Mouse (Mus musculus): ENCODE data around the gene Ubtfl1. TPM values are rescaled to one million over a fixed set of nuclear protein-coding genes. Genes with fewer than 3 reads are reported as not detected.
A peak's percentile ranks its signal among the peaks of the same experiment; 100 is the strongest.
"Not testable (repeated sequence)": the region's sequence is repeated elsewhere in the genome, so short reads cannot be mapped to it uniquely, and the experiment has no call there.

Gene Ubtfl1
- polyA plus RNA-seq (2014; fragmentation: Nextera tagmentation; extraction: Ambion mirVana): not detected in 2 replicates

DNA sequence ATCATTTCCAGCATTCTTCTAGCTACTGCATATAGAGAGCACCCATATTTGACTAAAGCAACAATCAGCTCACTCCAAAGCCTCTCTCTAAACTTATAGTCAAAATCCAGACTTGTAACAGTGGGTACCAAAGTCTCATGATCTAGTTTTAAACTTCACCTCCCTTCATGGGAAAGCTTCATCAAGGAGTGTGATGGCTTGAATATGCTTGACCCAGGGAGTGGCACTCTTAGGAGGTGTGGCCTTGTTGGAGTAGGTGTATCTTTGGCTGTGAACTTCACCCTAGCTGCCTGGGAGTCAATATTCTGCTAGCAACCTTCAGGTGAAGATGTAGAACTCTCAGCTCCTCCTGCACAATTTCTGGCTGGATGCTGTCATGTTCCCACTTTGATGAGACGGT, at the start of gene Ubtfl1:
Ubtfl1 (plus strand) TSS at position 301 of the 400 bp plus-strand sequence.
- H3K4me3 ChIP-seq (ENCODE audit: low read depth, low read length): no peak within 1 kb of the TSS
- H3K36me3 ChIP-seq (ENCODE audit: control insufficient read depth, insufficient read depth, low read length): no peaks in the 10 kb centered on the region
- no peak within 1 kb of the TSS for H3K9ac ChIP-seq (ENCODE audit: low read length)
- H3K4me1 ChIP-seq (ENCODE audit: control insufficient read depth, insufficient read depth, low read length): no peaks in the 10 kb centered on the region
- H3K4me2 ChIP-seq (ENCODE audit: low read depth): no peak within 1 kb of the TSS
- H3K27ac ChIP-seq (ENCODE audit: low read depth, low read length): no peak within 1 kb of the TSS
- DNase-seq (ENCODE audit: low spot score) (no peak), ATAC-seq (ENCODE audit: insufficient read depth, low FRiP score, low TSS enrichment) (no peak)
- H3K27me3 ChIP-seq (ENCODE audit: control insufficient read depth, insufficient read depth, low read length): no peaks in the 10 kb centered on the region
- WGBS: 75% methylated on average over 1 of the region's 1 CpGs
- no peaks in the 10 kb centered on the region for H3K9me3 ChIP-seq (ENCODE audit: control insufficient read depth, low read length)

DNA sequence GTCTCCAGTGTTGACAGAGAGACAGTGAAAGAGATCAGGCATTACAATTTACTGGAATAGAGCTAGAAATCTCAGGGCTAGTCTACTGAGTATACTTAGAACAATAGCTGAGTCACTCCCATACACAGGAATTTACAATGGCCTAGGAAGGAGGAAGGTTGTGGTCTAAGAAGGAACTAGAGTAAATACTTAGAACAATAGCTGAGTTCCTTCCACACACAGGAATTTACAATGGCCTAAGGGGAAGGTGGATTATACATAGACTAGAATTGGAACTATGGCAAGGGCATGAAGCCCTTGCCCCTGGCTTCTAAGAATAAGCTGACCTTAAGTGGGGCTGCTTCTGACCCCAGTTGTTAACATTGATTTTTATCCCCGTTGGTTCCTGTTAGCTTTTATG, 31.2 kb upstream of the Ubtfl1 start:
- not testable (repeated sequence) for DNase-seq (ENCODE audit: low spot score)

DNA sequence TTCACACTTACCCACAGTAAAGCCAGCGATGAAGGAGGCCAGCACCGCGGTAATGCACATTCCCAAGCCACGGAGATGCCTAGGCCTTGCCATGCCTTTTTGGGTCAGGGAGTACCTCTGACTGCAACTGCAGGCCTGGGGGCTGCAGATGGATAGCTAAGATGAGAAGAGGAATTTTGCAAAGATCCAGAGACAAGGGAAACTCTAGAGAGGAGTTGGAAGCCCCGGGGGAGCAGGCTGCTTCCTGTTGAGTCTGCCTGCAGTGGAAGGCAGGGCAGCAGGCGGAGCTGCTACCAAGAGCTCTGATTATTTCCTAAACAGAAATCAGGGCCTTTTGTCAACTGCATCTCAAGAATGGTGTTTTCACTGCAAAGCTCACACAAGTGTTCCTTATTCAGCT, 18.4 kb upstream of the Ubtfl1 start:
- WGBS: 36% methylated on average over 6 of the region's 6 CpGs
- Histone ChIP-seq H3K4me3 (ENCODE audit: low read depth, low read length) (no peak overlapping the region), H3K4me2 (ENCODE audit: low read depth) (no peak overlapping the region), H3K27ac (ENCODE audit: low read depth, low read length) (no peak overlapping the region), H3K9ac (ENCODE audit: low read length) (no peak overlapping the region), H3K27me3 (ENCODE audit: control insufficient read depth, insufficient read depth, low read length) (no peaks in the 10 kb centered on the region), H3K4me1 (ENCODE audit: control insufficient read depth, insufficient read depth, low read length) (no peaks in the 10 kb centered on the region), H3K36me3 (ENCODE audit: control insufficient read depth, insufficient read depth, low read length) (no peaks in the 10 kb centered on the region), H3K9me3 (ENCODE audit: control insufficient read depth, low read length) (no peaks in the 10 kb centered on the region)
- DNase-seq (ENCODE audit: low spot score) (peak; percentile 11), ATAC-seq (ENCODE audit: insufficient read depth, low FRiP score, low TSS enrichment) (no peak)

More for the DNA sequence above, 31.2 kb upstream of the Ubtfl1 start:
- H3K4me1 ChIP-seq (ENCODE audit: control insufficient read depth, insufficient read depth, low read length); H3K9ac ChIP-seq (ENCODE audit: low read length); H3K4me3 ChIP-seq (ENCODE audit: low read depth, low read length); H3K27ac ChIP-seq (ENCODE audit: low read depth, low read length); ATAC-seq (ENCODE audit: insufficient read depth, low FRiP score, low TSS enrichment); H3K27me3 ChIP-seq (ENCODE audit: control insufficient read depth, insufficient read depth, low read length); H3K9me3 ChIP-seq (ENCODE audit: control insufficient read depth, low read length); H3K4me2 ChIP-seq (ENCODE audit: low read depth); H3K36me3 ChIP-seq (ENCODE audit: control insufficient read depth, insufficient read depth, low read length): not testable (repeated sequence)
- 85% methylated on average over 1 of the region's 1 CpGs for WGBS

DNA sequence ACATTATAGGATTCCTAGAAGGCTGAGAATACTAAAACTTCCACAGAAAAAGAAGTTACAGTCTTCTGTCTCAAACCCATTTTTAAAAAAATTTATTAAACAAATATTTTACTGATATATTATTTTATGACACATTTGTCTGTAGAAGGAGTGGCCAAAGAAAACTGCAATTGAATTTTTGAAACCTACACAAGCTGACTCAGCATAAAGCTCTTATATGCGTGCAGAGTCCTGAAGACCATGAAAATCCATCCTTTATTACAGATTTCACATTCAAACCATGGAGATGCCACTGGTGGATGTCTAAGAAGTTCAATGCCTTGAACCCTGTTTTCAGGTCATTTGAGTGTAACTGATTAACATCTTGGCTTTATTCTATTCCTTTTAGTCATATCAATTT, 4.6 kb upstream of the Ubtfl1 start:
- Histone ChIP-seq H3K9ac (ENCODE audit: low read length) (no peak overlapping the region), H3K9me3 (ENCODE audit: control insufficient read depth, low read length) (no peaks in the 10 kb centered on the region), H3K27me3 (ENCODE audit: control insufficient read depth, insufficient read depth, low read length) (no peaks in the 10 kb centered on the region), H3K4me3 (ENCODE audit: low read depth, low read length) (no peak overlapping the region), H3K4me1 (ENCODE audit: control insufficient read depth, insufficient read depth, low read length) (no peaks in the 10 kb centered on the region), H3K27ac (ENCODE audit: low read depth, low read length) (no peak overlapping the region), H3K4me2 (ENCODE audit: low read depth) (no peak overlapping the region), H3K36me3 (ENCODE audit: control insufficient read depth, insufficient read depth, low read length) (no peaks in the 10 kb centered on the region)
- WGBS: 79% methylated on average over 1 of the region's 1 CpGs
- no peak for DNase-seq (ENCODE audit: low spot score)
- ATAC-seq (ENCODE audit: insufficient read depth, low FRiP score, low TSS enrichment): no peak

DNA sequence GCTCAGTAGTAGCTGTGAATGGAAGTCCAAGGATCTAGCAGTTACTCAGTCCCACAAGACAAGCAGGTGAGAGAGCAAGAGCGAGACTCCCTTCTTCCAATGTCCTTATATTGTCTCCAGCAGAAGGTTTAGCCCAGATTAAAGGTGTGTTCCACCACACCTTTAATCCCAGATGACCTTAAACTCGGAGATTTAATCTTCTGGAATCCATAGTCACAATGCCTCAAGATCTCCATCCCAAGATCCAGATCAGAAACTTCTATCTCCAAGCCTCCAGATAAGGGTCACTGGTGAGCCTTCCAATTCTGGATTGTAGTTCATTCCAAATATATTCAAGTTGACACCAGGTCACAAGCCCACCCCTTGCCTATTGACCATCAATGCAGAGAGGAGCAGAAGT, 1.3 kb upstream of the Ubtfl1 start, which contains the start of gene Naalad2:
Naalad2 (minus strand) TSS at position 101 of the 400 bp plus-strand sequence.
- H3K9ac ChIP-seq (ENCODE audit: low read length); H3K4me2 ChIP-seq (ENCODE audit: low read depth); H3K36me3 ChIP-seq (ENCODE audit: control insufficient read depth, insufficient read depth, low read length); DNase-seq (ENCODE audit: low spot score); H3K4me3 ChIP-seq (ENCODE audit: low read depth, low read length); H3K27ac ChIP-seq (ENCODE audit: low read depth, low read length); H3K27me3 ChIP-seq (ENCODE audit: control insufficient read depth, insufficient read depth, low read length); H3K4me1 ChIP-seq (ENCODE audit: control insufficient read depth, insufficient read depth, low read length); ATAC-seq (ENCODE audit: insufficient read depth, low FRiP score, low TSS enrichment); H3K9me3 ChIP-seq (ENCODE audit: control insufficient read depth, low read length): not testable (repeated sequence)
- WGBS: 81% methylated on average over 2 of the region's 2 CpGs

DNA sequence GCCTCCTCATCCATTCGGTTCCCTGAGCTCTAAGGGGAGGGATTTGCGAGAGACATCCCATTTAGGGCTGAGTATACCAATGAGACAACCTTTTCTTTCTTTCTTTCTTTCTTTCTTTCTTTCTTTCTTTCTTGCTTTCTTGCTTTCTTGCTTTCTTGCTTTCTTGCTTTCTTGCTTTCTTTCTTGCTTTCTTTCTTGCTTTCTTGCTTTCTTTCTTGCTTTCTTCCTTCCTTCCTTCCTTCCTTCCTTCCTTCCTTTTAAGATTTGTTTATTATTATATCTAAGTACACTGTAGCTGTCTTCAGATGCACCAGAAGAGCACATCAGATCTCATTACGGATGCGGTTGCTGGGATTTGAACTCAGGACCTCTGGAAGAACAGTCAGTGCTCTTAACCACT, 8.2 kb downstream of the Ubtfl1 start:
- DNase-seq (ENCODE audit: low spot score): not testable (repeated sequence)
- 88% methylated on average over 4 of the region's 4 CpGs for WGBS

DNA sequence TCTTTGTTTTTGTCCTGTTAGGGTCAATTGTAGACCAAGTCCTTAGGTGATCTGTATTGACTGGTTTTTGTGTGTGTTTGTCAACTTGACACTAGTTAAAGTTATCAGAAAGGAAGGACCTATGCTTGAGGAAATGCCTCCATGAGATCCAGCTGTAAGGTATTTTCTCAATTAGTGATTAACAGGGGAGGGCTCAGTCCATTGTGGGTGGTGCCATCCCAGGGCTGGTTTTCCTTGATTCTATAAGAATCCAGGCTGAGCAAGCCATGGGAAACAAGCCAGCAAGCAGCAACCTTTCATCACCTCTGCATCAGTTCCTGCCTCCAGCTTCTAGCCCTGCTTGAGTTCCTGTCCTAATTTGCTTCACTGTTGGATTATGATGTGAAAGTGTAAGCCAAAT, 26.1 kb downstream of the Ubtfl1 start, which contains the start of gene Mbd3l2:
Mbd3l2 (plus strand) TSS at position 301 of the 400 bp plus-strand sequence.
- no peak within 1 kb of the TSS for H3K4me3 ChIP-seq (ENCODE audit: low read depth, low read length)
- no peaks in the 10 kb centered on the region for H3K27me3 ChIP-seq (ENCODE audit: control insufficient read depth, insufficient read depth, low read length)
- H3K9ac ChIP-seq (ENCODE audit: low read length): no peak within 1 kb of the TSS
- H3K4me2 ChIP-seq (ENCODE audit: low read depth): no peak within 1 kb of the TSS
- H3K9me3 ChIP-seq (ENCODE audit: control insufficient read depth, low read length): no peaks in the 10 kb centered on the region
- H3K27ac ChIP-seq (ENCODE audit: low read depth, low read length): no peak within 1 kb of the TSS
- ATAC-seq (ENCODE audit: insufficient read depth, low FRiP score, low TSS enrichment) (no peak), DNase-seq (ENCODE audit: low spot score) (no peak)
- no peaks in the 10 kb centered on the region for H3K4me1 ChIP-seq (ENCODE audit: control insufficient read depth, insufficient read depth, low read length)
- H3K36me3 ChIP-seq (ENCODE audit: control insufficient read depth, insufficient read depth, low read length): no peaks in the 10 kb centered on the region

More for the DNA sequence above, 8.2 kb downstream of the Ubtfl1 start:
- H3K27ac ChIP-seq (ENCODE audit: low read depth, low read length); ATAC-seq (ENCODE audit: insufficient read depth, low FRiP score, low TSS enrichment); H3K27me3 ChIP-seq (ENCODE audit: control insufficient read depth, insufficient read depth, low read length); H3K4me1 ChIP-seq (ENCODE audit: control insufficient read depth, insufficient read depth, low read length); H3K36me3 ChIP-seq (ENCODE audit: control insufficient read depth, insufficient read depth, low read length); H3K9me3 ChIP-seq (ENCODE audit: control insufficient read depth, low read length); H3K9ac ChIP-seq (ENCODE audit: low read length); H3K4me2 ChIP-seq (ENCODE audit: low read depth); H3K4me3 ChIP-seq (ENCODE audit: low read depth, low read length): not testable (repeated sequence)

DNA sequence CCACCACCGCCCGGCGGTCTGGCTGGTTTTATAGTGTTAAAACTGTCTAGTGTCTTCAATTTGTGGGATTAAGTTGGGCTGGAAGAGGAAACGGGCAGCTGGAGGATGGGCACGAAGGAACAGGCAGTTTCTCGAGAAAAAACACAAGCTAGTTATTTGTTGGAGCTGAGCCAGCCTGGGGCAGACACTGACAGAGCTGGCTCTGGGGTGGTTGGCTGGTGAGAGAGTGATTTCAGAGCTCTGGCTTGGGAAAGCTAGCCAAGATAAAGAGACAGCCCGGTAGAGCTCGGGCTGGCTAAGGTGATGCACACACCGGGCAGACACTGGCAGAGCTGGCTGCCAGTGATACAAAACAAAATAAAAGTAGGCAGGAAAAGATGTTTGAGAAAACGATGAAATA, 27.5 kb downstream of the Ubtfl1 start:
- Histone ChIP-seq H3K9me3 (ENCODE audit: control insufficient read depth, low read length) (no peaks in the 10 kb centered on the region), H3K9ac (ENCODE audit: low read length) (no peak overlapping the region), H3K4me2 (ENCODE audit: low read depth) (no peak overlapping the region), H3K27ac (ENCODE audit: low read depth, low read length) (no peak overlapping the region), H3K36me3 (ENCODE audit: control insufficient read depth, insufficient read depth, low read length) (no peaks in the 10 kb centered on the region), H3K4me1 (ENCODE audit: control insufficient read depth, insufficient read depth, low read length) (no peaks in the 10 kb centered on the region), H3K4me3 (ENCODE audit: low read depth, low read length) (no peak overlapping the region), H3K27me3 (ENCODE audit: control insufficient read depth, insufficient read depth, low read length) (no peaks in the 10 kb centered on the region)
- DNase-seq (ENCODE audit: low spot score) (no peak), ATAC-seq (ENCODE audit: insufficient read depth, low FRiP score, low TSS enrichment) (no peak)
- 85% methylated on average over 10 of the region's 10 CpGs for WGBS

DNA sequence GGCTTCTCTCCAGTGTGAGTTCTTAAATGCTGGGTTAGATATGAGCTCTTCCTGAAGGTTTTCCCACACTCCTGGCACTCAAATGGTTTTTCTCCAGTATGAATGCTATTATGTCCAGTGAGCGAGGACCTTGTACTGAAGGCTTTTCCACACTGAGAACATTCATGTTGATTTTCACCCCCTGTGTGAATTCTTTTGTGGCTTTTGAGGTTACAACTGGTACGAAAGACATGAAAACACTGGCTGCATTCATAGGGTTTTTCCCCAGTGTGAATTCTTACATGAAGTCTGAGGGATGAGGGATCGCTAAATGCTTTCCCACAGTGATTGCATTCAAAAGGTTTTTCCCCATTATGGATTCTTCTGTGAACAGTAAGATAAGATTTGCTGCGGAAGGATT, 52.3 kb downstream of the Ubtfl1 start:
- no peak overlapping the region for H3K4me2 ChIP-seq (ENCODE audit: low read depth)
- H3K4me1 ChIP-seq (ENCODE audit: control insufficient read depth, insufficient read depth, low read length): no peaks in the 10 kb centered on the region
- DNase-seq (ENCODE audit: low spot score) (no peak), ATAC-seq (ENCODE audit: insufficient read depth, low FRiP score, low TSS enrichment) (no peak)
- H3K4me3 ChIP-seq (ENCODE audit: low read depth, low read length): no peak overlapping the region
- H3K36me3 ChIP-seq (ENCODE audit: control insufficient read depth, insufficient read depth, low read length): peaks cover 8% of the 10 kb centered on the region; the same call in 1 of the 2 replicates
- peaks cover 4% of the 10 kb centered on the region; the same call in 1 of the 2 replicates for H3K9me3 ChIP-seq (ENCODE audit: control insufficient read depth, low read length)
- no peaks in the 10 kb centered on the region for H3K27me3 ChIP-seq (ENCODE audit: control insufficient read depth, insufficient read depth, low read length)
- H3K9ac ChIP-seq (ENCODE audit: low read length): no peak overlapping the region
- WGBS: 86% methylated on average over 4 of the region's 4 CpGs
- H3K27ac ChIP-seq (ENCODE audit: low read depth, low read length): no peak overlapping the region

Data from neural tube, embryonic 11.5 days (tissue).